Mouse (Mus musculus) activated CD4-positive, CD25-positive, alpha-beta regulatory T cell, adult 4 months (primary cell): ENCODE data around the gene Gm9774. TPM values are rescaled to one million over a fixed set of nuclear protein-coding genes. Genes with fewer than 3 reads are reported as not detected.

Experiments
- ATAC-seq: one replicate; pipeline ENCODE4 v1.8.0; 2017
- polyA plus RNA-seq, 2 experiments: library from polyadenylated mRNA; unstranded; fragments of 100-300 nt; shearing (Covaris generic); gene quantifications; one replicate each; pipeline ENCODE4 v1.2.1; 2017

Gene Gm9774
- 10 to 100 TPM in 1 of 2 experiments, 1 to 10 TPM in 1; 8.6 to 10.3 TPM for polyA plus RNA-seq

DNA sequence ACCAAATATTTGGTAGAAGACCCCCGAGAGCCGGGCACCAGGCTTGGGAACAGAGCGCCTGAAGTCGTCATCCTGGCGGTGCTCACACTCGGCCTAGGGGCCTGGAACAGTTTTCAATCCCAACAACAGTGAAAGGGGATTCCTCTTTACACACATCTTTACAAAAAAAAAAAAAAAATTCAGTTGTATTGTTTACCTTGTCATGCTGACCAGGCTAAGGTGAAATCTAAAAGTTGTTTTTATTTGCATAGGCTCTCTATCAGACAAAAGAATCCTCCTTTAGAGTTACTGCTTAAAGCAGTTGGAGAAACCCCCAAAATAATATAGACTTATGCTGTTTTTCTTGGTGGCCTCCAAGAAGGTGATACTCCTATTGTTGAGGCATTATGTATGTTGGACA is at the start of gene Gm9774:
TSS of gene Gm9774 (minus strand) at position 101 of the 400 bp plus-strand sequence.
- ATAC-seq, result no peak

DNA sequence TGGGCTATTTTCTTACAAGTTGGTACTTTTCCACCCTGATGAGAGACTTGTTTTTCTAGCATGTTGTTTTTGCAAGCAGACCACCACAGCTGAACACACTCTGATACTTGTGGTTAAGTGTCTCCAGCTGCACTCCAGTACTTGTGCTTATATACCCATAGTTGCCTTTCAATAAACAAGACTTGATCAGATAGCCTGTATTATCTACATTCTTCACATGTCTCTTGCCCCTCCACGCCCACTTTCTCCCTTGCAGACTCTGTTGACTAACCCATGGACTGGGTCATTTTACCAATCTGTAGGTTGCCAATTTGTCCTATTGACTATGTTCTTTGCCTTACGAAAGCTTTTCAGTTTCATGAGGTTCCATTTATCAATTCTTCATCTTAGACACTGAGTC is 40.9 kb upstream of the Gm9774 start:
- no peak for ATAC-seq

- ATAC-seq, result no peak
Observed at GRCm38 (mm10) chr3:92467424-92467823, 38.2 kb upstream of the Gm9774 start.

- ATAC-seq, result no peak
Observed at GRCm38 (mm10) chr3:92466576-92466975, 37.4 kb upstream of the Gm9774 start.

GRCm38 (mm10) chr3:92458620-92459019 is 29.4 kb upstream of the Gm9774 start, which contains the start of gene Sprr3:
Gene Sprr3 (minus strand): TSS chr3:92458720.
- ATAC-seq, result no peak

- ATAC-seq, result no peak
Observed at GRCm38 (mm10) chr3:92455151-92455550, 25.9 kb upstream of the Gm9774 start.

DNA sequence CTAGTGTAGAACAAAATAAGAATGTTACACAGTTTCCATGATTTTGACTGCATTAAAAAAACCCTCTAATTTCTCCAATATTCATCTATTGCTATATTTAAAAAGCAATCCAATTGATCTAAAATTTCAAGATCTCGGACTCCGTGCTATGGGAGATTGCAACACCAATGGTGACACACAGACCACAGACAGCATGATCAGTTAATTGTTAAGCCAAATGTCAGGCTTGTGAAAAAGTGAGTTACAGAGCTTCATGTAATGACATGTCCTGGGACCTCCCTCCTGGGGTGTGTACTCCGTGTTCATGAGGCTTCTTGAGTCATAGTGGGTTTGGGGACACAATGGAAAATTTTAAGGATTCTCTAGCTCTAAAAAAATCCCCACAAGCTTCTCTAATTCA is 11.0 kb upstream of the Gm9774 start:
- no peak for ATAC-seq

DNA sequence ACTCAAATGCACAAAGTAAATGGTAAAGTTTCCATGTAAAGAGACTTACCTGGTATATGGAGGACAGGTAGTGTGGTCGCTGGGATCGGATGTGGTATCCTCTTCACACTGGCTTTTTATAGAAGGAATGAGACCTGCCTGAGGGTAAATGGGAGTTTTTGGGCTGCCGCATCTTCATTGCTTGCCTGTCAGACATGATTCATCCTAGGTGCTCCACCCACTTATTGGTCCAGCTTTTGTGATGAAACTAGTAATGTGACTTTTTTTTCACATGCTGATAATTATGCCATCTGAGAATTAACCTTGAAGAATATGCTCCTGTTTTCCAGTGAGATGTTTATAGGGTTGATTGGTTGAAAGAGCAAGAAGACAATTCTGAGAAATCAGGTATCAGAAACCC is 9.5 kb upstream of the Gm9774 start, which contains the start of gene Sprr1b:
TSS of gene Sprr1b (minus strand) at position 101 of the 400 bp plus-strand sequence.
- no peak for ATAC-seq

- no peak for ATAC-seq
Observed at GRCm38 (mm10) chr3:92432282-92432681, 3.1 kb upstream of the Gm9774 start, which contains the start of gene Sprr2k. Gene Sprr2k (plus strand): TSS chr3:92432582.

DNA sequence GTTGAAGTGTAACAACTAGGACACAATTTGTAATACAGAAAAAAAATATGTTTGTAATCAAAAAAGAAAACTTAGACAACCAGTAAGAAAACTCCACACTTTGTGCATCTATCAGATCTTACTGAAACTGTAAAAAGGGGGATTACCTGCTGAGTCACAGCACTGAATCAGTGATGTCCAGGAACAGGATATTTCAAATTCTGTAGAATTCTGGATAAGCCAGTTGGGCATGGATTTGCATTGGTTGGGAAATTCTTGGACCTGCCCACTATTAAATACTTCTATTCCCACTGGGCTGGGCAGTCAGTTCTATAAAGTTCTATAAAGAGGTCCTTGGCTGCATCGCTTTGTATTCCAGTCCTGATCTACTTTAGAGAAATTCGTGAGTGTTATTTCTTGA is 11.4 kb downstream of the Gm9774 start, which contains the start of gene Sprr2j-ps:
TSS of gene Sprr2j-ps (plus strand) at position 301 of the 400 bp plus-strand sequence.
- no peak for ATAC-seq

- ATAC-seq, result no peak
Observed at GRCm38 (mm10) chr3:92407691-92408090, 21.5 kb downstream of the Gm9774 start, which contains the start of gene Sprr2i. Gene Sprr2i (plus strand): TSS chr3:92407991.

DNA sequence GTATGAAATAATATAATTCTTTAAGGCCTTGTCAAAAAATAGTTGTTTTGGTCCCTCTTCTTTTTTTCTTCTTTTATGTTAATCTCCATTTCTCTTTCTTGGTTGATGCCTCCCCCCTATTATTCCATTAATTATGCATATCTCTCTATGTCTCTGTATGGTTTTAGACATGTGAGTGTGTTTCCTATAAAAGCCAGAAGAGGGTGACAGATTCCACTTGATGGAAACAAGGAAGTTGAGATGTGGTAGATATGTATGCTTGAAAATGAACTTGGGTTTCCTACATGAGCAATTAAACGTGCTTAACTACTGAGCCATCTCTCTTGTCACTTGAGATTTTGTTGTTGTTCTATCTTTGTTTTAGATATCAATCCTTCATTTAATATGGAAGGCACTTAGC is 34.9 kb downstream of the Gm9774 start:
- no peak for ATAC-seq

GRCm38 (mm10) chr3:92385385-92385784 is 43.8 kb downstream of the Gm9774 start, which contains the start of gene Sprr2h:
Gene Sprr2h (plus strand): TSS chr3:92385685.
- no peak for ATAC-seq

Other genes starting within 250 kb of the Gm9774 start
- gene Sprr2a1, start 213.6 kb downstream of the Gm9774 start, polyA plus RNA-seq, result not detected
- gene Sprr2a2, start 213.5 kb downstream of the Gm9774 start, polyA plus RNA-seq, result not detected
- not detected for gene Sprr2a3, start 144.0 kb downstream of the Gm9774 start, polyA plus RNA-seq
- not detected for gene Sprr2b, start 112.8 kb downstream of the Gm9774 start, polyA plus RNA-seq
- not detected for gene Sprr2d, start 90.3 kb downstream of the Gm9774 start, polyA plus RNA-seq
- gene Sprr2e, start 77.3 kb downstream of the Gm9774 start, polyA plus RNA-seq, result not detected
- not detected for gene Sprr2f, start 64.2 kb downstream of the Gm9774 start, polyA plus RNA-seq
- not detected for gene Sprr2h, start 43.7 kb downstream of the Gm9774 start, polyA plus RNA-seq
- not detected for gene Sprr2i, start 21.4 kb downstream of the Gm9774 start, polyA plus RNA-seq
- gene Sprr2j-ps, start 11.3 kb downstream of the Gm9774 start, polyA plus RNA-seq, result not detected
- not detected for gene Sprr2k, start 3.2 kb upstream of the Gm9774 start, polyA plus RNA-seq
- gene Sprr1b, start 9.4 kb upstream of the Gm9774 start, polyA plus RNA-seq, result not detected
- not detected for gene Sprr3, start 29.3 kb upstream of the Gm9774 start, polyA plus RNA-seq
- not detected for gene Sprr1a, start 56.5 kb upstream of the Gm9774 start, polyA plus RNA-seq
- gene Sprr4, start 71.1 kb upstream of the Gm9774 start, polyA plus RNA-seq, result not detected
- not detected for gene 2310046K23Rik, start 105.1 kb upstream of the Gm9774 start, polyA plus RNA-seq
- not detected for gene Ivl, start 144.3 kb upstream of the Gm9774 start, polyA plus RNA-seq
- not detected for gene Smcp, start 159.6 kb upstream of the Gm9774 start, polyA plus RNA-seq
- not detected for gene 2210017I01Rik, start 178.1 kb upstream of the Gm9774 start, polyA plus RNA-seq
- gene Lce6a, start 192.2 kb upstream of the Gm9774 start, polyA plus RNA-seq, result not detected
- gene Lce1a1, start 218.9 kb upstream of the Gm9774 start, polyA plus RNA-seq, result not detected
- gene Lce1b, start 227.5 kb upstream of the Gm9774 start, polyA plus RNA-seq, result not detected
- gene Lce1a2, start 240.9 kb upstream of the Gm9774 start, polyA plus RNA-seq, result not detected
- gene Lce1c, start 249.8 kb upstream of the Gm9774 start, polyA plus RNA-seq, result not detected